Mouse (Mus musculus): Measurements from ENCODE around the gene Echdc3. TPM values are rescaled to one million over a fixed set of nuclear protein-coding genes. Genes with fewer than 3 reads are reported as not detected.

The Echdc3 gene
- polyA plus RNA-seq, 1 experiment from 2014 or later = 12.0 TPM

- Histone ChIP-seq H3K36me3 (ENCODE audit: control insufficient read depth, insufficient read depth, low read length) (no peaks in the 10 kb centered on the region), H3K4me2 (ENCODE audit: low read length) (0 out of 2 replicates have a peak overlapping the region, but pooled peaks have one; percentile 1), H3K9me3 (ENCODE audit: control insufficient read depth, low read length) (peaks cover 7% of the 10 kb centered on the region), H3K4me1 (ENCODE audit: control insufficient read depth in 2 of 2, insufficient read depth in 2 of 2, low read length in 2 of 2) (peaks cover 15 to 27% of the 10 kb centered on the region in 2 experiments), H3K4me3 (ENCODE audit: control insufficient read depth in 1 of 2, insufficient read depth in 1 of 2, low read depth in 1 of 2, low read length in 2 of 2) (no peak overlapping the region), H3K9ac (ENCODE audit: low read length) (no peak overlapping the region), H3K27ac (replicated peaks in 1 of 2; ENCODE audit: control insufficient read depth in 1 of 2, insufficient read depth in 1 of 2, low read depth in 2 of 2, low read length in 2 of 2) (peak overlapping the region; percentile 86 to 89), H3K27me3 (ENCODE audit: control insufficient read depth, insufficient read depth, low read length) (no peaks in the 10 kb centered on the region)
- 43% methylated on average over 19 of the region's 19 CpGs for WGBS
- peak; percentile 69 for ATAC-seq (ENCODE audit: insufficient number of reproducible peaks, insufficient read depth, low FRiP score, low read depth)
These were observed 43.4 kb upstream of the Echdc3 start for GRCm38 (mm10) chr2:6255989-6256841.

- H3K4me2 ChIP-seq (ENCODE audit: low read length) = no peak overlapping the region
- WGBS = 91% methylated on average over 5 of the region's 5 CpGs
- no peaks in the 10 kb centered on the region for H3K36me3 ChIP-seq (ENCODE audit: control insufficient read depth, insufficient read depth, low read length)
- peaks cover 7% of the 10 kb centered on the region for H3K9me3 ChIP-seq (ENCODE audit: control insufficient read depth, low read length)
- H3K27ac ChIP-seq (replicated peaks in 1 of 2; ENCODE audit: control insufficient read depth in 1 of 2, insufficient read depth in 1 of 2, low read depth in 2 of 2, low read length in 2 of 2) = peak overlapping the region in 1 of 2 experiments; percentile 89; a peak in 3 of 4 replicates
- H3K9ac ChIP-seq (ENCODE audit: low read length) = no peak overlapping the region
- H3K4me3 ChIP-seq (ENCODE audit: control insufficient read depth in 1 of 2, insufficient read depth in 1 of 2, low read depth in 1 of 2, low read length in 2 of 2) = no peak overlapping the region
- H3K27me3 ChIP-seq (ENCODE audit: control insufficient read depth, insufficient read depth, low read length) = no peaks in the 10 kb centered on the region
- peaks cover 20 to 29% of the 10 kb centered on the region in 2 experiments for H3K4me1 ChIP-seq (ENCODE audit: control insufficient read depth in 2 of 2, insufficient read depth in 2 of 2, low read length in 2 of 2)
- ATAC-seq (ENCODE audit: insufficient number of reproducible peaks, insufficient read depth, low FRiP score, low read depth) = no peak
These were observed 42.7 kb upstream of the Echdc3 start for GRCm38 (mm10) chr2:6255402-6255988.

GRCm38 (mm10) chr2:6252491-6252890 is 39.7 kb upstream of the Echdc3 start:
- Histone ChIP-seq H3K9me3 (ENCODE audit: control insufficient read depth, low read length) (peaks cover 4% of the 10 kb centered on the region), H3K36me3 (ENCODE audit: control insufficient read depth, insufficient read depth, low read length) (no peaks in the 10 kb centered on the region), H3K4me1 (ENCODE audit: control insufficient read depth in 2 of 2, insufficient read depth in 2 of 2, low read length in 2 of 2) (peaks cover 20 to 30% of the 10 kb centered on the region in 2 experiments), H3K27me3 (ENCODE audit: control insufficient read depth, insufficient read depth, low read length) (no peaks in the 10 kb centered on the region), H3K4me3 (ENCODE audit: control insufficient read depth in 1 of 2, insufficient read depth in 1 of 2, low read depth in 1 of 2, low read length in 2 of 2) (no peak overlapping the region), H3K27ac (replicated peaks in 1 of 2; ENCODE audit: control insufficient read depth in 1 of 2, insufficient read depth in 1 of 2, low read depth in 2 of 2, low read length in 2 of 2) (no peak overlapping the region), H3K4me2 (ENCODE audit: low read length) (no peak overlapping the region), H3K9ac (ENCODE audit: low read length) (no peak overlapping the region)
- no peak for ATAC-seq (ENCODE audit: insufficient number of reproducible peaks, insufficient read depth, low FRiP score, low read depth)
- 97% methylated on average over 3 of the region's 3 CpGs for WGBS

- Histone ChIP-seq H3K9me3 (ENCODE audit: control insufficient read depth, low read length) (peaks cover 9% of the 10 kb centered on the region), H3K4me2 (ENCODE audit: low read length) (0 out of 2 replicates have a peak overlapping the region, but pooled peaks have one; percentile 31), H3K4me1 (ENCODE audit: control insufficient read depth in 2 of 2, insufficient read depth in 2 of 2, low read length in 2 of 2) (peaks cover 10 to 19% of the 10 kb centered on the region in 2 experiments), H3K4me3 (ENCODE audit: control insufficient read depth in 1 of 2, insufficient read depth in 1 of 2, low read depth in 1 of 2, low read length in 2 of 2) (no peak overlapping the region), H3K27ac (replicated peaks in 1 of 2; ENCODE audit: control insufficient read depth in 1 of 2, insufficient read depth in 1 of 2, low read depth in 2 of 2, low read length in 2 of 2) (peak overlapping the region; percentile 80 to 89), H3K27me3 (ENCODE audit: control insufficient read depth, insufficient read depth, low read length) (no peaks in the 10 kb centered on the region), H3K9ac (ENCODE audit: low read length) (no peak overlapping the region), H3K36me3 (ENCODE audit: control insufficient read depth, insufficient read depth, low read length) (no peaks in the 10 kb centered on the region)
- 30% methylated on average over 3 of the region's 3 CpGs for WGBS
- peak; percentile 42; the same call in 1 of the 2 replicates for ATAC-seq (ENCODE audit: insufficient number of reproducible peaks, insufficient read depth, low FRiP score, low read depth)
These were observed 38.3 kb upstream of the Echdc3 start for GRCm38 (mm10) chr2:6251076-6251496.

- 74% methylated on average over 5 of the region's 5 CpGs for WGBS
- H3K9me3 ChIP-seq (ENCODE audit: control insufficient read depth, low read length) = peaks cover 7% of the 10 kb centered on the region; the same call in 1 of the 2 replicates
- no peak overlapping the region for H3K27ac ChIP-seq (replicated peaks in 1 of 2; ENCODE audit: control insufficient read depth in 1 of 2, insufficient read depth in 1 of 2, low read depth in 2 of 2, low read length in 2 of 2)
- no peaks in the 10 kb centered on the region for H3K4me1 ChIP-seq (ENCODE audit: control insufficient read depth in 2 of 2, insufficient read depth in 2 of 2, low read length in 2 of 2)
- H3K9ac ChIP-seq (ENCODE audit: low read length) = no peak overlapping the region
- no peak overlapping the region for H3K4me2 ChIP-seq (ENCODE audit: low read length)
- H3K27me3 ChIP-seq (ENCODE audit: control insufficient read depth, insufficient read depth, low read length) = no peaks in the 10 kb centered on the region
- H3K4me3 ChIP-seq (ENCODE audit: control insufficient read depth in 1 of 2, insufficient read depth in 1 of 2, low read depth in 1 of 2, low read length in 2 of 2) = no peak overlapping the region
- ATAC-seq (ENCODE audit: insufficient number of reproducible peaks, insufficient read depth, low FRiP score, low read depth) = no peak
- no peaks in the 10 kb centered on the region for H3K36me3 ChIP-seq (ENCODE audit: control insufficient read depth, insufficient read depth, low read length)
These were observed 28.6 kb upstream of the Echdc3 start for GRCm38 (mm10) chr2:6241446-6241845.

GRCm38 (mm10) chr2:6240072-6240471 is 27.2 kb upstream of the Echdc3 start:
- no peaks in the 10 kb centered on the region for H3K4me1 ChIP-seq (ENCODE audit: control insufficient read depth in 2 of 2, insufficient read depth in 2 of 2, low read length in 2 of 2)
- H3K27ac ChIP-seq (replicated peaks in 1 of 2; ENCODE audit: control insufficient read depth in 1 of 2, insufficient read depth in 1 of 2, low read depth in 2 of 2, low read length in 2 of 2) = no peak overlapping the region
- H3K9me3 ChIP-seq (ENCODE audit: control insufficient read depth, low read length) = no peaks in the 10 kb centered on the region
- no peak overlapping the region for H3K4me2 ChIP-seq (ENCODE audit: low read length)
- no peaks in the 10 kb centered on the region for H3K27me3 ChIP-seq (ENCODE audit: control insufficient read depth, insufficient read depth, low read length)
- 71% methylated on average over 1 of the region's 1 CpGs for WGBS
- H3K4me3 ChIP-seq (ENCODE audit: control insufficient read depth in 1 of 2, insufficient read depth in 1 of 2, low read depth in 1 of 2, low read length in 2 of 2) = no peak overlapping the region
- H3K9ac ChIP-seq (ENCODE audit: low read length) = no peak overlapping the region
- no peak for ATAC-seq (ENCODE audit: insufficient number of reproducible peaks, insufficient read depth, low FRiP score, low read depth)
- H3K36me3 ChIP-seq (ENCODE audit: control insufficient read depth, insufficient read depth, low read length) = no peaks in the 10 kb centered on the region

GRCm38 (mm10) chr2:6239333-6239732 is 26.5 kb upstream of the Echdc3 start:
- H3K36me3 ChIP-seq (ENCODE audit: control insufficient read depth, insufficient read depth, low read length) = no peaks in the 10 kb centered on the region
- no peaks in the 10 kb centered on the region for H3K4me1 ChIP-seq (ENCODE audit: control insufficient read depth in 2 of 2, insufficient read depth in 2 of 2, low read length in 2 of 2)
- no peak for ATAC-seq (ENCODE audit: insufficient number of reproducible peaks, insufficient read depth, low FRiP score, low read depth)
- H3K4me2 ChIP-seq (ENCODE audit: low read length) = no peak overlapping the region
- no peaks in the 10 kb centered on the region for H3K27me3 ChIP-seq (ENCODE audit: control insufficient read depth, insufficient read depth, low read length)
- no peaks in the 10 kb centered on the region for H3K9me3 ChIP-seq (ENCODE audit: control insufficient read depth, low read length)
- no peak overlapping the region for H3K4me3 ChIP-seq (ENCODE audit: control insufficient read depth in 1 of 2, insufficient read depth in 1 of 2, low read depth in 1 of 2, low read length in 2 of 2)
- H3K27ac ChIP-seq (replicated peaks in 1 of 2; ENCODE audit: control insufficient read depth in 1 of 2, insufficient read depth in 1 of 2, low read depth in 2 of 2, low read length in 2 of 2) = no peak overlapping the region
- H3K9ac ChIP-seq (ENCODE audit: low read length) = no peak overlapping the region
- 52% methylated on average over 4 of the region's 4 CpGs for WGBS

Data from heart, embryonic 14.5 days (tissue).